Mouse (Mus musculus): Measurements from ENCODE around the gene Fgf3.
"Not testable (repeated sequence)": the region's sequence is repeated elsewhere in the genome, so short reads cannot be mapped to it uniquely, and the experiment has no call there.

DNA sequence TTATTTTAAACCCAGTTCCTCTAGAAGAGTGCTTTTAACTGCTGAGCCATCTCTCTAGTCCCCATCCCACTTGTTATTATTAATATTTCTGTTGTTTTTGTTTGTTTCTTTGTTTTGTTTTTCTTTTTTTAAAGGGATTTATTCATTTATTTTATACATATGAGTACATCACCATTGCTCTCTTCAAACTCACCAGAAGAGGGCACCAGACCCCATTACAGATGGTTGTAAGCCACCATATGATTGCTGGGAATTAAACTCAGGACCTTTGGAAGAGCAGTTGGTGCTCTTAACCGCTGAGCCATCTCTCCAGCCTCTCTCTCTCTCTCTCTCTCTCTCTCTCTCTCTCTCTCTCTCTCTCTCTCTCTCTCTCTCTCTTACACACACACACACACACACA, 52.8 kb downstream of the Fgf3 start:
- not testable (repeated sequence) for TF ChIP-seq CTCF (IDR thresholded peaks at IDR 0.05; ENCODE audit: low read depth, low read length); POLR2A (IDR thresholded peaks at IDR 0.05; ENCODE audit: borderline replicate concordance, low read depth, low read length)

Data from bone marrow macrophage, adult 2 months (primary cell).